Mouse (Mus musculus) CD4-positive, CD25-positive, alpha-beta regulatory T cell, adult 9 weeks (primary cell): ENCODE data around the gene Actr10. TPM values are rescaled to one million over a fixed set of nuclear protein-coding genes. Genes with fewer than 3 reads are reported as not detected.

Experiments used
- polyA plus RNA-seq: library from polyadenylated mRNA; unstranded; fragments of 100-300 nt; shearing (Covaris generic); gene quantifications from one replicate; pipeline ENCODE4 v1.2.1, GENCODE M21; 2017

Actr10 gene
- polyA plus RNA-seq: 384 TPM

DNA sequence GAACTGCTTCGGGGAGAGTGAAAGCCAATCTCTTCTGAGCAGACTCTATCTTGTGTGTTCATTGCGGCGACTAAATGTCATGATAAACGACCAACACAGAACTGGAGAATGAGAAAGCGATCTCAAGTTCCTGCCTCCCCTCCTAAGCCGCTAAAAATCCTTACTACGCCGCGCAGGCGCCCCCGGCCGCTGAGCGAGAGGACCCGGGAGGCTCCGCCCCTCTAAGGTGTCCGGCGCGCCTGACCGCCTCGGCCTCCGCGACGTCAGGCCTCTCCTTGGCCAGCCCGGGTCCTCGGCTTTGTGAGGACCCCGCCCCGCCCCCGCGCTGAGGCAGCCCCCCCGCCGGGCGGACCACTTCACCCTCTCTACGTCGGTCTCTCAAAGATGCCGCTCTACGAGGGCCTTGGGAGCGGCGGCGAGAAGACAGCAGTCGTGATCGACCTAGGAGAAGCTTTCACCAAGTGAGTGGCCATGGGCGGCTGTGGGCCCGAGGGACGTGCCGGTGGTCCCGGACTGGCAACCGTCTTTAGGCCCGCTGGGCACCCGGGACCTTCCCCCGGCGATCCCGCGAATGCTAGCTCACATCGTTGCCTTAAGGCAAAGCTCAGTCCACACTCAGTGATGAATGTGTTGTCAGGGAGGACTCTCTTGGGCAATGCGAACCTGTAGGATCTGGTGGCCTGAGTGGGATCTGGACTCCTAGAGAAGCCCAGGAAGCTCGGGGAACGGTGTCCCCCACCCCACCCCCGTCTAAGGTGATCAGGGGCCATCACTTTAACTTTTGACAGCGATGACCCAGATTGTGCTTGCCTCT is at the start of gene Actr10:
Actr10 (plus strand) TSS at position 287 of the 814 bp plus-strand sequence.

DNA sequence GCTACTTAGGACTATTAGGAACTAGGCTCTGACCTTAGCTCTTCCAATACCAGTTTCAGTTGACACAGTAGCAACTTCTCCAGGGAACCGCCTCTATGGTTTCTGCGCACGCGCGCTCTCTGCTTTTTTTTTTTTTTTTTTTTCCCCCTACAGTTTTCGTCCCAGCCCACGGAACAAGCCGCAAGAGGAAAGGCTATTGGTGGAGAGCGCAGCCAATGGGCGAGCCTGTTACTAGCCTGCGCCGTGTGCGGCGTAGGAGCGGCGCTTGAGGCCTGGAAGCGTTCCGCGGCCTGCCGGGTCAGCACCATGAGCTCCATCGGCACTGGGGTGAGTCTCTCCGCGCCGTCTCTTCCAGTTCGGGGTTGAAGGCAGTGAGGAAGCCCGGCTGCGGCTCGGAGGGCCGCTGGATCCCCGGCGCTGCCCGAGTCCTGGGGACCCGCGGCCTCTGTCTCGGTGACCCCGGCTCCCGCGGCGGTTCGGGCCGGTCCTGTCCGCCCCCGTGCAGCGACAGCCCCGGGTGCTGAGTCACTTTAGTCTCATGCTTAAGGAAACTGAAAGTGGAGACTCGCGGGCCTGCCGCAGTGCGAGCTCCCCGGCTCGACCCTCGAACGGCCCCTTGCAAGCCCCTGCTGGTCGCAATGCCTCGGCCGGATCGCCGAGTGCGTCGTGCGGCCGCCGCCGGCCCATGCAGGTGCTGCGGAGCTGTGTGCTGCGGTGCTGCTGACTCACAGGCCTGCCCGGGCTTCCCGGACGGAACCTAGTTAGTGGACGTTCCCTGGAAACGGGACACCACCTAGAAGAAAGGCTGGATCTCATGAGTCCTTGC is 37.0 kb downstream of the Actr10 start, which contains the start of gene Psma3:
Psma3 (plus strand) TSS at position 181 of the 826 bp plus-strand sequence.

Other genes starting within 250 kb of the Actr10 start
- gene Frmd6, start 112.3 kb upstream of the Actr10 start, polyA plus RNA-seq: 42.5 TPM
- 443 TPM for gene Psma3, start 36.8 kb downstream of the Actr10 start, polyA plus RNA-seq
- gene Arid4a, start 78.1 kb downstream of the Actr10 start, polyA plus RNA-seq: 175 TPM
- gene Tomm20l, start 173.6 kb downstream of the Actr10 start, polyA plus RNA-seq: not detected
- gene Timm9, start 198.8 kb downstream of the Actr10 start, polyA plus RNA-seq: 58.3 TPM
- gene 2700049A03Rik, start 199.0 kb downstream of the Actr10 start, polyA plus RNA-seq: 11.6 TPM